In the genomic region with DNA sequence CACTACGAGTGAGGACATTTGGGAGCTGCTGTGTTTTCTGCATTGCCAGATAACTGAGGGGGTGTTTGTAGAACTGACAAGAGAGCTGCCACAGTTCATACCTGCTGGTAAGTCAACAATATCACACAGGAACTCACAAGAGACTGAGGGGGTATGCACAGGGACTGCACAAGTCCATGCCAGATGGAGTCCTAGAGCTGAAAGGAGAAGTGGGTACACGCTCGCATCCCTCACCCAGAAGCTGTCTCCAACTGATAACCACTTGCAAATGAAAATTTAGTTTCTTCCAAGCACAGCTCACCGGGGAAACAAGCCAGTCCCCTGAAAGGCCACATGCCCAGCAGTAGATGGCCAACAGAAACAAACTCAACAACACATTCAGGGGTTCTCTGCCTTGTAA, we compare ENCODE assay signal across 26 mouse cellular contexts. TPM values are rescaled to one million over a fixed set of nuclear protein-coding genes. Genes with fewer than 3 reads are reported as not detected.
DNase-seq lines count a peak whose midpoint lies in the region; ATAC-seq and TF ChIP-seq lines count a peak whose summit lies in the region.
"Had no signal": no experiment of that assay in that cellular context is flagged by ENCODE, and none has a peak within 500 bp of the region (broad histone marks: within the 10 kb centered on the region; RNA-seq: fewer than 3 reads in every experiment).

No protein-coding gene starts in this region.

- H3K4me3 ChIP-seq in MEL (ENCODE audit: control insufficient read depth in 1 of 2, insufficient read depth in 1 of 2, low read depth in 2 of 2, low read length in 2 of 2), result peak overlapping the region in 1 of 2 experiments; percentile 34; a peak in 2 of 4 replicates
- H3K4me3 ChIP-seq in forebrain, embryonic 12.5 days (replicated peaks), result no peak overlapping the region
- H3K4me3 ChIP-seq in kidney, embryonic 14.5 days (ENCODE audit: low read length), result no peak overlapping the region
- H3K4me3 ChIP-seq: forebrain, embryonic 10.5 days; gastrocnemius, adult 2 months; heart, embryonic 12.5 days; heart, embryonic 15.5 days; hindbrain, embryonic 12.5 days; hindbrain, embryonic 15.5 days had no signal

- peaks cover 3 to 11% of the 10 kb centered on the region in 2 experiments; a peak in 3 of 4 replicates for H3K4me1 ChIP-seq in MEL (ENCODE audit: control insufficient read depth in 1 of 2, insufficient read depth in 2 of 2, low read length in 2 of 2)
- no peaks in the 10 kb centered on the region for H3K4me1 ChIP-seq in forebrain, embryonic 12.5 days
- H3K4me1 ChIP-seq in kidney, embryonic 14.5 days (ENCODE audit: control insufficient read depth, insufficient read depth, low read length), result no peaks in the 10 kb centered on the region
- H3K4me1 ChIP-seq: forebrain, embryonic 10.5 days; heart, embryonic 12.5 days; heart, embryonic 15.5 days; hindbrain, embryonic 12.5 days; hindbrain, embryonic 15.5 days had no signal

- H3K9ac ChIP-seq in MEL (ENCODE audit: control insufficient read depth, low read depth, low read length, poor library complexity, severe bottlenecking), result no peak overlapping the region
- H3K9ac ChIP-seq in forebrain, embryonic 12.5 days, result no peak overlapping the region
- no peak overlapping the region for H3K9ac ChIP-seq in kidney, embryonic 14.5 days (ENCODE audit: low read depth, low read length)
- H3K9ac ChIP-seq: forebrain, postnatal 0 days; heart, embryonic 12.5 days; heart, embryonic 15.5 days; hindbrain, embryonic 12.5 days; hindbrain, embryonic 15.5 days had no signal

- H3K36me3 ChIP-seq in MEL (ENCODE audit: control insufficient read depth in 1 of 2, insufficient read depth in 2 of 2, low read length in 2 of 2), result peaks cover 0 to 13% of the 10 kb centered on the region in 2 experiments; a peak in 2 of 4 replicates
- H3K36me3 ChIP-seq in forebrain, embryonic 12.5 days (replicated peaks), result no peaks in the 10 kb centered on the region
- H3K36me3 ChIP-seq in kidney, embryonic 14.5 days (ENCODE audit: control insufficient read depth, insufficient read depth, low read length), result no peaks in the 10 kb centered on the region
- H3K36me3 ChIP-seq: forebrain, embryonic 10.5 days; heart, embryonic 12.5 days; heart, embryonic 15.5 days; hindbrain, embryonic 12.5 days; hindbrain, embryonic 15.5 days had no signal

- no peaks in the 10 kb centered on the region for H3K27me3 ChIP-seq in MEL (ENCODE audit: control insufficient read depth in 1 of 2, insufficient read depth in 2 of 2, low read length in 2 of 2)
- no peaks in the 10 kb centered on the region for H3K27me3 ChIP-seq in forebrain, embryonic 12.5 days
- H3K27me3 ChIP-seq in kidney, embryonic 14.5 days (ENCODE audit: control insufficient read depth, insufficient read depth, low read length), result no peaks in the 10 kb centered on the region
- H3K27me3 ChIP-seq: heart, embryonic 12.5 days; heart, embryonic 15.5 days; hindbrain, embryonic 12.5 days; hindbrain, embryonic 15.5 days had no signal

- DNase-seq in A20 (ENCODE audit: low read depth, low spot score) (peak; percentile 27), MEL (ENCODE audit: low read depth, low spot score) (peak; percentile 93)
- DNase-seq in lung, postnatal 14 days, result no peak
- no peak for DNase-seq in left cerebral cortex, adult 18-20 months (ENCODE audit: low spot score in 2 of 2)
- DNase-seq: adrenal gland, adult 2 months; adrenal gland, postnatal 14 days; cerebellum, adult 11 months; cerebellum, adult 2 months; cerebellum, adult 9-11 months; cerebellum, postnatal 25 days; forebrain, postnatal 0 days; gastrocnemius, adult 2 months; gastrocnemius, postnatal 14 days; heart, adult 18-20 months; heart, postnatal 10 days; heart, postnatal 36 days had no signal

- no peaks in the 10 kb centered on the region; the same call in 1 of the 2 replicates for H3K79me2 ChIP-seq in MEL (ENCODE audit: control insufficient read depth, insufficient read depth, low read length, poor library complexity)

- TF ChIP-seq POLR2A in MEL (IDR thresholded peaks at IDR 0.05; ENCODE audit: control insufficient read depth in 1 of 2, insufficient read depth in 1 of 2, low read depth in 1 of 2, low read length in 2 of 2, poor library complexity in 1 of 2), result peak in 1 of 2 experiments; percentile 23; a peak in 1 of 4 replicates

- peak; percentile 60; the same call in 1 of the 2 replicates for ATAC-seq in granulocyte monocyte progenitor cell, adult 5-6 weeks (replicated peaks; ENCODE audit: poor library complexity, severe bottlenecking)
- peak; percentile 73 for ATAC-seq in megakaryocyte progenitor cell, adult 5-6 weeks (replicated peaks; ENCODE audit: poor library complexity)
- no peak for ATAC-seq in forebrain, embryonic 12.5 days (ENCODE audit: low FRiP score)
- ATAC-seq in kidney, embryonic 14.5 days (ENCODE audit: low FRiP score, low TSS enrichment), result no peak
- ATAC-seq: forebrain, embryonic 14.5 days; forebrain, postnatal 0 days had no signal

- no peak overlapping the region for H3K4me2 ChIP-seq in forebrain, embryonic 12.5 days
- no peak overlapping the region for H3K4me2 ChIP-seq in kidney, embryonic 14.5 days (replicated peaks; ENCODE audit: low read depth, low read length)
- H3K4me2 ChIP-seq: heart, embryonic 12.5 days; heart, embryonic 15.5 days; hindbrain, embryonic 12.5 days; hindbrain, embryonic 15.5 days had no signal

- no peaks in the 10 kb centered on the region for H3K9me3 ChIP-seq in MEL (replicated peaks; ENCODE audit: insufficient read depth, low read length)
- H3K9me3 ChIP-seq in forebrain, embryonic 12.5 days, result peaks cover 16% of the 10 kb centered on the region
- peaks cover 6% of the 10 kb centered on the region for H3K9me3 ChIP-seq in kidney, embryonic 14.5 days (ENCODE audit: control insufficient read depth, low read length)
- H3K9me3 ChIP-seq: heart, embryonic 15.5 days had no signal

- TF ChIP-seq CTCF in MEL (IDR thresholded peaks at IDR 0.05 in 2 of 3, conservative IDR thresholded peaks at IDR 0.05 in 1 of 3; ENCODE audit: control insufficient read depth in 1 of 3, insufficient read depth in 1 of 3, low read depth in 2 of 3, low read length in 3 of 3, poor library complexity in 1 of 3, severe bottlenecking in 1 of 3), result no peak

- WGBS in forebrain, embryonic 12.5 days, result 90% methylated on average over 4 of the region's 4 CpGs
- WGBS in kidney, embryonic 14.5 days, result 86% methylated on average over 4 of the region's 4 CpGs

- no peak for TF ChIP-seq RAD21 in MEL (IDR thresholded peaks at IDR 0.05; ENCODE audit: low read depth, low read length)

- peak; percentile 85 to 91 for TF ChIP-seq EP300 in MEL (IDR thresholded peaks at IDR 0.05; ENCODE audit: low read depth in 1 of 2, low read length in 2 of 2)

- peak overlapping the region; percentile 78 for H3K27ac ChIP-seq in MEL (ENCODE audit: control insufficient read depth, low read depth, low read length)
- H3K27ac ChIP-seq in forebrain, embryonic 12.5 days, result no peak overlapping the region
- no peak overlapping the region for H3K27ac ChIP-seq in kidney, embryonic 14.5 days (ENCODE audit: low read depth, low read length)
- H3K27ac ChIP-seq: forebrain, embryonic 10.5 days; gastrocnemius, adult 2 months; heart, embryonic 15.5 days; hindbrain, embryonic 12.5 days; hindbrain, embryonic 15.5 days had no signal

TF ChIP-seq in MEL, 35 proteins besides CTCF, POLR2A, EP300 and RAD21:
- no peak for TF ChIP-seq GABPA (IDR thresholded peaks at IDR 0.05; ENCODE audit: low read depth, low read length)
- peak; percentile 83 for TF ChIP-seq MYC (IDR thresholded peaks at IDR 0.05; ENCODE audit: low read depth, low read length)
- peak; percentile 61 for TF ChIP-seq SIN3A (IDR thresholded peaks at IDR 0.05; ENCODE audit: low read length)
- no peak for TF ChIP-seq ZKSCAN1 (IDR thresholded peaks at IDR 0.05; ENCODE audit: low read depth, low read length)
- TF ChIP-seq POLR2AphosphoS5 (IDR thresholded peaks at IDR 0.05; ENCODE audit: borderline replicate concordance, low read depth, low read length), result no peak
- TF ChIP-seq GATA1 (IDR thresholded peaks at IDR 0.05; ENCODE audit: low read depth, low read length), result peak; percentile 82
- TF ChIP-seq NELFE (IDR thresholded peaks at IDR 0.05; ENCODE audit: low read depth, low read length), result 0 out of 2 replicates have a peak, but pooled peaks have one; percentile 22
- TF ChIP-seq MXI1 (IDR thresholded peaks at IDR 0.05; ENCODE audit: low read depth, low read length), result peak; percentile 60; the same call in 1 of the 2 replicates
- TF ChIP-seq BHLHE40 (IDR thresholded peaks at IDR 0.05; ENCODE audit: borderline replicate concordance, low read depth, low read length), result no peak
- TF ChIP-seq MAX (IDR thresholded peaks at IDR 0.05; ENCODE audit: low read length), result 0 out of 2 replicates have a peak, but pooled peaks have one; percentile 53
- TF ChIP-seq HCFC1 (IDR thresholded peaks at IDR 0.05; ENCODE audit: low read depth, low read length), result no peak
- peak; percentile 95 for TF ChIP-seq TAL1 (IDR thresholded peaks at IDR 0.05; ENCODE audit: low read length)
- TF ChIP-seq MAZ (IDR thresholded peaks at IDR 0.05; ENCODE audit: low read depth, low read length), result peak; percentile 68; the same call in 1 of the 2 replicates
- TF ChIP-seq ETS1 (IDR thresholded peaks at IDR 0.05; ENCODE audit: low read depth, low read length), result peak; percentile 74; the same call in 1 of the 2 replicates
- peak; percentile 89 for TF ChIP-seq TCF12 (IDR thresholded peaks at IDR 0.05; ENCODE audit: low read depth, low read length)
- TF ChIP-seq TBP (IDR thresholded peaks at IDR 0.05; ENCODE audit: low read depth, low read length), result peak; percentile 56
- TF ChIP-seq RCOR1 (IDR thresholded peaks at IDR 0.05; ENCODE audit: low read depth, low read length), result peak; percentile 50; the same call in 1 of the 2 replicates

RNA-seq across cellular contexts. Expression of a gene that starts 52.7 kb away (rescaled TPM):
- total RNA-seq in MEL (2012; rRNA removed), result 14.8 and 14.9 TPM in 2 replicates
- 10 to 100 TPM in 1 of 2 experiments, not detected in 1; 18.2 TPM for polyA plus RNA-seq in MEL (2012; ENCODE audit: insufficient read depth in 1 of 2, insufficient read length in 2 of 2, low read depth in 1 of 2, low replicate concordance in 2 of 2, missing spikeins in 1 of 2)
- total RNA-seq in granulocyte monocyte progenitor cell, adult 5-6 weeks (2014; fragmentation: Nextera tagmentation), result 16.0 and 26.1 TPM in 2 replicates
- 12.0 and 14.6 TPM in 2 replicates for total RNA-seq in granulocyte monocyte progenitor cell, adult 5-6 weeks (2017)
- total RNA-seq in megakaryocyte progenitor cell, adult 5-6 weeks (2015), result 21.7 and 26.7 TPM in 2 replicates
- 15.1 and 22.4 TPM in 2 replicates for total RNA-seq in megakaryocyte progenitor cell, adult 5-6 weeks (2017)
- polyA plus RNA-seq in forebrain, embryonic 12.5 days (2016; fragmentation: Nextera tagmentation; extraction: Ambion mirVana), result 10.3 and 11.1 TPM in 2 replicates
- polyA plus RNA-seq in kidney, embryonic 14.5 days (2014; fragmentation: Nextera tagmentation; extraction: Ambion mirVana), result 33.3 and 36.6 TPM in 2 replicates
- total RNA-seq in left cerebral cortex, adult 18-20 months (2021), result 10 to 100 TPM; 24.5 to 26.8 TPM

Comparison
In these comparisons a context has a peak if more than half of its experiments do, and no peak if none do; other contexts are left out.
1. DNase-seq: peak in A20 (single experiment) and MEL (single experiment); none in lung, postnatal 14 days (single experiment) and left cerebral cortex, adult 18-20 months (0 of 2).
2. ATAC-seq: peak in granulocyte monocyte progenitor cell, adult 5-6 weeks (single experiment) and megakaryocyte progenitor cell, adult 5-6 weeks (single experiment); none in forebrain, embryonic 12.5 days (single experiment) and kidney, embryonic 14.5 days (single experiment).